Mouse (Mus musculus): ENCODE measurements around the gene Tmem117.

Tmem117 gene

DNA sequence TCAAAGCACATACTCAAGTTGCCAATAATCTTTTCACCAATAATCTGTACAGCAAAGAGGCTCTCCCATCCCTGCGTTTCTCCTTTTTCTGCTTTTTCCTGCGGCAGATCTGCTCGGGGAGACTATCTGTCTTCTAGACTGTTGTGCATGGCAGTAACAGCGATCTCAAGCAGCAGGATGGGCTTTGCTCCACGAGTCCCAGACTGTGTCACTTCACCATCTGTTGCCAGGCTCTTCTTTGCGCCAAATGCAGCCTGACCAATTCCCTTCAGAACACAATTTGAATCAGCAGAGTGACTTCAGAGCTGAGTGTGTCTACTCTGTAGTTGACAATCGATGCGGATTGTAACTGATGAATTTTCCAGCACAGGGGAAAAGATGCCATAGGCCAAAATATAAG is 415.0 kb downstream of the Tmem117 start:
- no peak for DNase-seq

DNA sequence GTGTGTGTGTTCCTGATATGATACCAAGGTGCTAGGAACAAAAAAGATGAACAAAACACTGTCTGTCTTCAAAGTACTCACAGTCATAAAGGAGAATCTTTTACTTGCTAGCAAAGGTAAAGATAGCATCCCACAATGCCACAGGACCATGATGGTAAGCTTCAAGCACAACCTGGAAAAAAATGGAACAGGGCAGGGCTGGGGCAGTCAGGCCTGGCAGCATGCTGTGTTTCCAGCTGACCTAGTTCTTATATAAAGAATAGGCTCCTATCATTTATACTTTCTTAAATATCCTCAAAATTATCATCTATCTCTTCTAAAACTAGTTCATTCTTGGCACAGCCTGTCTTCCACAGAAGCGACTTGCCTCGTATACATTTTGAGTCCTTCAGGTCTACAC is 418.5 kb downstream of the Tmem117 start:
- no peak for DNase-seq

DNA sequence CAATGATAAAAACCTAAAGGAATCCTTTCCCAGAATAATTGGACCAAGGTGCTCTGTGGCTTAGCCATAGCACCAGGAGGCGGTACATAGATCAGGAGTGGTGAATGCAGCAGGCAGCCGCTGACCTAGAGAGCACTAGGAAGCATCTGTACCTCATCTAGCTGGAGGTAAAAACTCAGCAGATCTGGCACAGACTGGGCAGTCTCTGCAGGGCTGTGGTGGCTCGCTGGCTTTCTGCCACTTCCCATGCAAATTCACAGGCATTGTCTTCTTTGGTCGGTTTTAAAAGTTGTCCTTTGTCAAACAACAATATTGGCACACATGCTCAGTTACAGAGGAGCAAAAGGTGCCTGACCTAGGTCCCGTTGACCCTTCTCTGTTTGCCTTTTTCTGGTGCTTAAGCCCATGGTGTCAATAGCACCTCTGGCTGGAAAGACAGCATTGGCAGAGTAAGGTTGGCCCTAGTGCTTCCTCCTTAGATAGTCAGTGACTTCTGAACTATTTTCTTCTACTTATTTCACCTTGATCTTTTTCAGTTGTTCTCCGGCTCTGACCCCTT is 420.2 kb downstream of the Tmem117 start:
- no peak for DNase-seq

DNA sequence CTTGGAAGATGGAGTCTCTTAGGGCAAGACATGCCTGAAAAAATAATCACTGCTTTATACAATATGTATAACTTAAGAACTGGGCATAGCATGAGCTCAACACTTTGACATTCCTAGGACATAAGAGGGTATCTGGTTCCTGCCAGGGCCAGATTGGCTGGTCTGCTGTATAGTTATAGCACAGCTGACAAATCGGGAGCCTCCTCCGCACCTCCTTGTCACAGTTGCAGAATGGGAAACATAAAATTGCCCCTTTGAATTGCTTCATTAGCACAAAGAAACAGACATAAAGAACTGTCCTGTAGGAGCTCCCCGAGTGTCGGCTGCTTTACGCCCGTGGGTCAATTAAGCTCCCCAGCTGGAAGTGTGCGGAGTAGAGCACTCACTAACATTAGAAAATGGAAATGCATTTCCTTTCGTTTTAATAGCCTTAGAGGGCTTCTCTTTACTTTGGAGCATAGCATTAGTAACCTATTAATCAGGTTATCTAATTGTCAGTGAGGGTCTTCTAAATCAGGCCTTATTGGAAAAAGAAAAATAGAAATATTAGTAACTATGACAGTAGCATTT is 426.1 kb downstream of the Tmem117 start:
- no peak for DNase-seq

DNA sequence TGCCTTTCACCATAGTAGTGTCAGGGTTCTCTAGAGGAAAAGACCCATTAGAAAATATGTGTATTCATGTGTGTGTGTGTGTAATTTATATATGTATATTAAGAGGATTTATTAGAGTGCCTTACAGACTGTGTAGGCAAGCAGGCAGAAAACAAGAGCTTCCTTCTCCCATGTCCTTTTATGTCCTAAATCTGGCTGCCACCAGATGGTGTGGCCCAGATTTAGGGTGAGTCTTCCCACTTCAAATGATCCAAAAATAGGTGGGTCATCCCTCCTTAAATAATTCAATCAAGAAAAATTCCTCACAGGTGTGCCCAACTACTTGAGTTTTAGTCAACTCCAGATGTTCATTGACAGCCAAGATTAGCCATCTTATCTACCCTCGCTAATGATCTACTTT is 439.0 kb downstream of the Tmem117 start:
- no peak for DNase-seq

DNA sequence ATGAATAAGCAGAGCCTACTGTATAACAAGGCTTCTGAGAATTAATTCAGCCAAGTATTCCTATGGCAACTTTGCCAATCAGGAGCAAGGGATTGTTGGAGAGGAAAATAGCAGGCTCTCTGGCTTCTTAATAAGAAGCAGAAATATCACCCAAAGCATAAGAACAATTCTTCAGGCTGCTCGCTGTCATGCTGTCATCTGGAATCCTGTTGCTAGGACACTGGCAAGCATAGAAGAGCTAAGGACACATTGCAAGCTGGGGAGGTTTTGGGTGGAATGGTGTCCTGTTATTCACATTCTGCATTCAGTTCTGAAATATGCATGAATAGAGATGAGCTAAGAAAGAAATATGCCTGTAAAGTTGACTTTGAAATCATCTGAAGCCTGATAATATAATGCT is 439.8 kb downstream of the Tmem117 start:
- no peak for DNase-seq

DNA sequence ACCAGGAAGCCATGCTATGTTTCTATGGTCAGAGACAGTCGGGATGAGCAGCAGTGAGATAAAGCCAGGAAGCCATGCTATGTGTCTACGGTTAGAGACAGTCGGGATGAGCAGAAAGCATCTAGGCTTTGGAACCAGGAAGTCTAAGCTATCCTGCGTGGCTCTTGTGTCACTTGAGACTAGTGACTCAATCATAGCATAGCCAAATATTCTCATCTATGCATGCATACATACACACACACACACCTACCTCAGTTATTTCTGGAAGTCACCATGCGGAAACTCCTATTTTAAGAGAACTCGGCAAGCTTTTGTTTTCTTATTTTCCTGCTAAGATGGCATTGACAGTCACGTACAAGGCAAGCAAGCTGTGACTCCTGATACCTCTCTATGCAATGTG is 441.8 kb downstream of the Tmem117 start:
- no peak for DNase-seq

DNA sequence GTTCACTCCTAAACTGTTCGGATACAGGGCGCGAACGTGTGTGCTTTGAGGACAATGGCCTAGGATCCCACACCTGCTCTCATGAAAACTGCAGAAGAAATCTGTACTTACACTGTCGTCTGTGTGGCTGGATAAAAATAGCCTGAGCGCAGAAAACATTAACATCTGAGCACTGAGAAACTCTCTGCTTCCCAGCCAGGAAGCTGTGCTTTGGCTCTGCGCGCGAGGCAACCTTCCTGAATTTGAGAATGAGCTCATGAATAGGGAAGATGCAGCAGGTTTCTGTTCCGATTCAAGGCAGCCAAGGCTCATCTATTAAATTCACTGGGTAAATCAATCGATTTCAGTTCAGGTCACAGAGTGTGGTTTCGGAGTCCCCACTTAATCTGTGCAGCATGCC is 446.3 kb downstream of the Tmem117 start:
- no peak for DNase-seq

DNA sequence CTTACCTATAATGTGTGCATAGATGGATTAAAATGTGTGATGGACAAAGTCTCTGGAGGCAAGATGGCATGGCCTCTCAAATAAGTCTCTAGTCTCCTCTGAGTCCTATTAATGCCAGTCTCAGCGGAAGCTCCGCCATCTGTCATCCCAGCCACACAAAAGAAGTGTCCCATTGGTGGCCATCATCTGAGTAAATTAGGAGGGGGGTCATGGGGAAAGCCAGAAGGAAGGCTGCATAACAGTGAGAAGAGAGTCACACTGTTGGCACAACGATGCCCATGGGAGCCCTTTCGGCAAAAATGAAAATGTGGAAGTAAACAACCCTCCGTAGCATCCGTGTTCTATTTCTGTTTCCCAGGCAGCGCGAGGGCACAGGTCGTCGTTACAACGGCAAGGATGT is 452.6 kb downstream of the Tmem117 start:
- no peak for DNase-seq

DNA sequence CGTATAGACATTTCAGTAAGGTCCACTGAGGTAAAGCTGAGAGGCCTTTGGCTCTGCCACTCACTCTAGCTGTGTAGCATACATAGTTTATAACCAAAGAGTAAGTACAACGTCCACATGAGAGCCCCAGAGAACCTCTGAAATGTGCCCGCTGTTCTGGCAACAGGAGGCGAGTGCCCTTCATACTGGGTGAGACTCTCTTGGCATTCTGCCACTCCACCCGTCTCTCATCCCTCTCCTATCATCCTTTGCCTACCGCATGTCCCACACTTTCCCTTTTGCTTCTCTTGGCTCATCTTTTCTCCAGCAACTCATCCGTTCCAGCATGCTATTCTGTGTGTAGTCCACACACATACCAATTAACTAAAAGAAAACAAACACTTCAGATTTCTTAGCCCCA is 456.9 kb downstream of the Tmem117 start:
- no peak for DNase-seq

DNA sequence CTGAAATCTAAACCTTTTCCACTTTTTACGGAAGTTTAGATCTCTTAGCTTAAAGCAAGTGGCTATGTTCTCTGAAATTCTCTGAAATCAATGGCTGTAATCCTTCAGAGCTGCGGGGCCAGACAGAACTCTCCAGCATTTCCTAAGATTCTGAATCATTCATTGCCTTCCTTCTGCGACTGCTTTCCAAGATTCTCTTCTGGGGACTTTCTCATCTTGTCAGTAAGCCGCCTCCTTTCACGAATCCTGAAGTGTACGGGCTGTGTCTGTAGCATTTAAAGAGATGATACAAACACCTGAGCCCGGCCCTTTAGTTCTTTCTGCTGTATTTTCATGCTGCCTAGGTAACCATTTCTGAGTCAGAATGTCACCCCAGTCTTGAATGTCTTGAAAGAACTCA is 471.1 kb downstream of the Tmem117 start:
- no peak for DNase-seq

DNA sequence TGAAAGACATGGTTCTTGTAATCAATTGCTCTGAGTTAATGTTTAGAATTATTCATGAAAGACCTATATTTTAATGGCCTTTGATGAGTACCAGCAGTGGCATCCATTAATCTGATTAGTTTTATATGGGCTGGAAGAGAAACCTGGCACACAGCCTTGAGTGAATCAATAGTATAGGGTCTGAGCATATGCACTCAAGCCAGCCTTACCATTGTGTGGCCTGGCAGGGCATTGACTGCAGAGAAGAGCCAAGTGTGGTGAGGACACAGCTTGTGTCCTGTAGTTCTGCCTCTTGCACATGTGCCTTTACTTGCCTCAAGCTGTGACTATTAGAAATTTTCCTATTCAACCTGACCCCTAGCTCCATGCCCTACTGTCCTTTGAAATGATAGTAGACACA is 472.5 kb downstream of the Tmem117 start:
- no peak for DNase-seq

DNA sequence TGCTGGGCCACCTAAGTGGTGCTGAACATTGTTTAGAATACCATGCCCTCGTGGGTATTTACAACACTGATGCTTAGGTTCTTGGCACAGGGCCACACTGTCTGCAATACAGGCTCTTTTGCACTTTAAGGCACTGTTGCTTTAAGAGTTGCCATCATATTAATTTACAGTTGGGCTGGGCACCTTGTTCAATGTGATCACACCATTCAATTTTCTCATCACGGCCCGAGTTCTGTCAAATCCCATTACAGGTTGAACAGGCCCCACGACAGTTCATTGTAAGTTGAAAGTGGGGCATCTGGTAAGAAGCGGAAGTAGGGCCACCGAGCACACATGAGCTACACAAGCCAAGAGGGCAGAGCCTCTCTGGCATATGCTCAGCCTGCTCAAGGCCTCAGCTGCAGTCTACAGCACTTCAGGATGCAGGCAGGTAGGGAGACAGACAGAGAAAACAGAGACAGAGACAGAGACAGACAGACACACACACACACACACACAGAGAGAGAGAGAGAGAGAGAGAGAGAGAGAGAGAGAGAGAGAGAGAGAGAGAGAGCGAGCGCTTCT is 478.3 kb downstream of the Tmem117 start:
- DNase-seq: no peak

DNA sequence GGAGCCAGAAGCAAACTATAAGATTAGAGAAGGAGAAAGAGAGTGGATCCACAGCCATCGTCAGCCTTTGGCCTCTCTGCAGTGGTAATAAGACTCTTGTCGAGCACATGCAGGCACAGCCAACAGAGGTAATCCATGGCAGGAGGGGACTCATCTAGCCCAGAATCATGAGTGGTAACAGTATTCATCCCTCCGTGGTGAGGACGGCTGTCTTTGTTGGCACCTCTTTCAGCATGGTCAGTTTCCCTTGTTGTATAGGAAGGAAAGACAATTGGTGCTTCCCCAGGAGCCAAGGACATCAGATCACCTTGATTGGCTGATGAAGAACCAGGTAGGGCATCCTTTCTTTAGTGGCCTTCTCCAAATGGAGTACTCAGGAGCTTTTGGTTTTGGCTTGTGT is 479.6 kb downstream of the Tmem117 start:
- DNase-seq: no peak

DNA sequence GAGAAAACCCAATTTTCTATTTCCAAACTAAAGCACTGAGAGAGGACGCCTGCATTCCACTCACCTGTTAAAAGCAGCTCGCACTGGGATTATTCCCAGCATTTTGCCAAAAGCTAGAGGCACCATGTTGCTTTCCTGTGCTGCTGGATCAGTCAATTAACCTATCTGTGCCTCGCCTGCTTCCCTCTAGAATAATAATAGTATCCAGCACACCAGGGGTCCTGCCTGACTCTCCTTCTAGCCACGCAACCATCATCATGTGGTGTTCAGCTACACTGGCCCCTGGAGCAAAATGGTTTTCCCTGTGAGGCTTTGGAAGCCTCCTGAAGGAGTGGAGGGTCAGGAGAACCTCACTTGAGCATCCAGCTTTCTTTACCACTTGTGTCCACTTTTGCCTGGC is 502.4 kb downstream of the Tmem117 start:
- no peak for DNase-seq

DNA sequence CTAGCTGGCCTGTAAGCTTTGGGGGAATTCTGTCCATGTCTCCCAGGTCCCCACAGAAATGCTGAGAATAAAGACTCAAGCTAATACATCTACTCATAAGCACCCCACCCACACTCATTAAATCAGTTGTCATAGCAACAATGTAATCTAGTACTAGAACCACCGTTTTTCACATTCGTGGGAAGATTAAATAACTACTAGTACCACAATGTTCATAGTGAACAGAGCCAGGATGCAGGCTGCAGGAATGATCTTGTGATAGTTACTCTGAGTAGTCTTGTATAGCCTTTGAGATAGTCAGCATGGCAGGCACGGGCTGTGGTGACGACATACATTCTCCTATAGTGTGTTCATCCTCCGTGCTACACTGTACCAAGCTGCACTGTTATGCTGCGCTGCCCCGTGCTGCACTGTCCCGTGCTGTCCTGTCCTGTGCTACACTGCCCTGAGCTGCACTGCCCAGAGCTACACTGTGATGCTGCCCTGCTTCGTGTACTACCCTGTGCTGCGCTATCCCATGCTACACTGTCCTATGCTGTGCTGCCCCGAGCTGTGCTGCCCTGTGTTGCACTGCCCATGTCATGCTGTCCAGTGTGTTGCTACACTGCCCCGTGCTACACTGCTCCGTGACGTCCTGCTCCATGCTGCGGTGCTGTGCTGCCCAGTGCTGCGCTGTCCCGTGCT is 507.0 kb downstream of the Tmem117 start:
- no peak for DNase-seq

DNA sequence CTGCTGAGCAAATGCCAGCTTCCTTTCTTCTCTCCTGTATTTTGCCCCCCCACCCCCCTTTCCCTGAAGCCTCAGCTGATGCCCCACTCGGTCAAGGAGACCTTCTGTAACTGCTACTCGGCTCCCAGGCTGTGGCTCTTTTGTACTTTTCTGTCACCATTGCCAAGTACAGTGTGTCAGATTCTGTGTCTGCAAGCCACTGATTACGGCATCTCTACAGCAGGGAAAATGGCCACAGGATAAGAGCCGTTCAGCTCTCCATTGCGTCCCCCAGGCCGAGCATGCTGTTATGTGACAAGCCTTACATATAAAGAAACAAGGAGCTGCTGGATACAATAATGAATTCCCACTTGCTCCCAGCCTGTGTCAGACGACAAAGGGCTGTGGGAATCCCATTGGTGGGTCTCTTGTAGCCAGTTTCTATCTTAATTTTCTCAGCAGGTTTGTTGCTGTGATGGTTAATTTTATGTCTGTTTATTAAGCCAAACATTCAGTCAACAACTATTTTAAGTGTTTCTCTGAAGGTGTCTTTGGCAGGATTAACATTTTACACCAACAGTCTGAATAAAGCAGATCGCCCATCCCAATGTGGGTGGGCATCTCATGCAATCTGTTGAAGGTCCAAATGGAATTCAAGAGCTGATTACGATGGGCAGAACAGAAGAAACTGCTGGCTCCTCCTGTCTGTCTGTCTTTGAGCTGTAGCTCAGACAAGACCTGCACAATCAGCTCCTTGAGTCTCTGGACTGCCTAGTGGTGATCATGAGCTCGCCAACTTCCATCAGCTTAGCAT is 508.2 kb downstream of the Tmem117 start:
- no peak for DNase-seq

DNA sequence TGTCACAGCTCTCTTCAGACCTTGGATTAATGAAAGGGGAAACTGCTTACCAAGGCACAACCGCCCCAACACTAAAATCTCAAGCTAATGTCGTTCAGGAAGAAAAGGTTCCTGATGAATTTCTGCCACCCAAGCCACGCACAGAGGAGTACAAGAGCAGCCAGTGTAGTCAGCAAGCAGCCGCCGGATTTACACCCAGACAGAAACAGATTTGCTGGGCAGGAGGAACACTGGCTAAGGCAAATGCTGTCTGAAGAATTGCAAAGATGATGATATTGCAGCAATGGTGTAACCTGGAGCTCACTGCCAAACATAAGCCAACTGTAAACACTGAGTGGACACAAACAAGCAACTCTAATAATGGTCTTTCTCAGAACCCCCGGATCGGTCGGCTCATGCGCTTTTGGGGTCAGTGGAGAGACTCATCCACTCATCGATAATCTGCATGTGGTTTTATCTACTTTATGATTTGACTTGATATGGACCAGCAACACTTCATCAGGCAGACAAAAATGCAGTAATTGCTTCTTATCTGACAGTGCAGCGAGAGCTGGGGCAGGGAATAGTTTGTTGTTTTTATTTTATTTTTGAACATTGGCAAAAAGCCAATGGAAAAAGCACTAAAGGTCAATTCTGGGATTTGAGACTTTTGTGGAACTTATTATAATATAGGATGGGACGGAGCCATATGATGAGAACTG is 509.8 kb downstream of the Tmem117 start:
- DNase-seq: no peak

DNA sequence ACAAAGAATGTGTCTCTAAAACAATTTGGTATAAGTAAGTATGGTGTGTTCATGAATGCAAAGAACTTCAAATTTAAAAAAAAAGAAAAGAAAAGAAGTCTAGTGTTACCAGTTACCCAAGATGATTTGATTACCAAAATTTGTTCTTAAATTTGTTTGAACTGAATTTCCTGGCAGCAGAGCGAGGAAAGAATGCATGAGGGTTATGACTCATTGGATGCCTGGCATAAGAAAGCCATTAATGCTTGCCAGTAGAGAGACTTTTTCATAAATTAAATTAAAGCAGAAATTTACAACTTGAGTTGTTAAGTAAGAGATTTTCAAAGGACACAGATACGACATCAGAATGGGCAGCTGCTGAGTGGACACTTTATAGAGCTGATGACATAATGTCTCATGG is 515.1 kb downstream of the Tmem117 start:
- no peak for DNase-seq

DNA sequence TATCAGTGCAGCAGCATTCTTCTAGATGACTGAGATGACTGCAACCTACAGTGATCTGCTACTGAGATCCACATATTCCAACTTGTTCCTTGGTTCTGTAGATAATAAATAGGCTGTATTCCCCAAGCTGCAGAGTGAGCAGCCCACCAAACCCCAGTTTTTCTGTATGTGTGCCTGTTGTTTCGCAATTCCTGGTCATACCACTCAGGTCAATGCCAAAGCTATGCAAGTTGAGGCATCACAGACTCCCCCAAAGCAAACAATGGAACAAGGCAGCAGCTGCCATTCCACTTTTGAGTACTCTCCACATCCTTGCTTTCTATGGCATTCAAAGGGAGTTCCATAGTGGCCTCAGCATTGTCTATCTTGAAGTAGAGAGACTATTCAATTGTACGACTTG is 516.1 kb downstream of the Tmem117 start:
- DNase-seq: no peak

Data from kidney, adult 11 months (tissue).